Mouse (Mus musculus) neural tube, postnatal 0 days (tissue): ENCODE measurements around the gene Sphkap. TPM values are rescaled to one million over a fixed set of nuclear protein-coding genes. Genes with fewer than 3 reads are reported as not detected.

ENCODE experiments used
- polyA plus RNA-seq: library from polyadenylated mRNA; unstranded; fragments of >200 nt; fragmentation: Nextera tagmentation; extraction: Ambion mirVana; gene quantifications from 2 replicates; pipeline ENCODE4 v1.2.1, GENCODE M21; 2015

The Sphkap gene
- 17.8 and 20.6 TPM in 2 replicates for polyA plus RNA-seq

DNA sequence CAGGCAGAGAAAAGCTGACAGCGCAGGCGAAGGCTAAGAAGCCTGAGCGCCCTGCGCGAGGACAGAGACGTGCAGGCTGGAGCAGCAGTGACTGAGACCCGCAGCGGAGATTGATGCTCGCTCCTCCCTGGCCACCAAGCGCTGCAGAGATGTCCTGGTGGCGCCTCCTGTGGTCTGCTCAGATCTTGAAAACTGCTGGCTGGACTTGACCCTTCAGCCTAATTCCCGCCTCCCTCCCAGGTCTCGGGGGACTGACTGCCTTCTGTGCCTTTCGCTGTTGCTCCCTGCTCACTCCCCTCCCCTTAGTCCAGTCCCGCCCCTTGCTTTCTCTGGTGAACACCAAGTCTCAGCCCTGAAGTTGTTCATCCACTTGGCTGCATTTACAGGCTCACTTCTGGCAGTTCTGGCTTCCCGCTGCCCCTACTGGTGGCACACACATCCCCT, at the start of gene Sphkap:
Gene Sphkap (minus strand): TSS at position 180 of the 444 bp plus-strand sequence.

Other genes with a start within 250 kb of the Sphkap start
- 1.6 and 1.7 TPM in 2 replicates for gene Daw1, start 248.4 kb downstream of the Sphkap start, polyA plus RNA-seq